Mouse (Mus musculus) spleen, postnatal 14 days (tissue): ENCODE data around the gene Tmcc3.

Experiments used
- DNase-seq, 2 experiments: peaks; one replicate each; pipeline ENCODE4 v3.0.0; 2021 to 2022; ENCODE audit warnings: low spot score in 2 of 2

Gene Tmcc3

GRCm38 (mm10) chr10:94466313-94466712 lies 154.6 kb downstream of the Tmcc3 start:
- no peak for DNase-seq

DNA sequence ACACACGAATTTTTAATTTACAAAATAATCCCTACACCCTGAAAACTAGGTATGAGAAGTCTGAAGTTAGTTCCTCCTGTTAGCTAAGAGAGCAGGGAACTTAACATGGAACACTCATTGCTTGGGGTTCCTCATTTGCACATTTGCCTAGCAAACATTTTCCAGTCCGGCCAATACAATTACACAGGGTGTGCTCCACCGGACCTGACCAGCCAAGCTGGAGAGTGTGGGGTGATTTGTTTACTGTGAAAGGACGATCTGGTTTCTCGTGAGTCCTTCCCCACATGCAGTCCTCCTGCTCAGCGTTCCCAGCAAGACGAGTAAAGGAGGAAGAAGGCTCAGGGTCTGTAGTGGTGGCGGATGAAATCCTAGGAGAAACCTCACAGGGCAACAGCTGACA lies 159.7 kb downstream of the Tmcc3 start:
- no peak for DNase-seq

- no peak for DNase-seq
Measured at GRCm38 (mm10) chr10:94473501-94473900, 161.8 kb downstream of the Tmcc3 start.

GRCm38 (mm10) chr10:94474185-94474584 lies 162.4 kb downstream of the Tmcc3 start:
- DNase-seq = no peak

- DNase-seq = no peak
Measured at GRCm38 (mm10) chr10:94477366-94478225, 165.8 kb downstream of the Tmcc3 start.

GRCm38 (mm10) chr10:94479646-94480045 lies 167.9 kb downstream of the Tmcc3 start:
- DNase-seq = no peak

- no peak for DNase-seq
Measured at GRCm38 (mm10) chr10:94480380-94481101, 168.8 kb downstream of the Tmcc3 start.

DNA sequence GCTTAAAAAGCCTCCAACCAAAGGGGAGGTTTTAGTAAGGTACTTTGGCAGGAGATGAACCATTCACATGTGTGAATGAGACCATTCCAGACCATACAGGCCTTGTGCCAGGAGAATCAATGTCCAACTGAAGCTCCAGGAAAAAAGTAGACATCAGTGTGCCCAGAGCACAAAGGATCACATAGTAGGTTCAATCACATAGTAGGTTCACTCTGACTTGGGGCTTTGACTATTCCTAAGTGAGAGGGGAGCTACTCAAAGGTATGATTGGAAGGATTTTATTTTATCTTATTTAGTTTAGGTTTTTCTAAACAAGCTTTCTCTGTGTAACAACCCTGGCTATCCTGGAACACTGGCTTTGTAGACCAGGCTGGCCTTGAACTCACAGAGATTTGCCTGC lies 169.9 kb downstream of the Tmcc3 start:
- DNase-seq = no peak

- DNase-seq = no peak
Measured at GRCm38 (mm10) chr10:94486179-94486578, 174.4 kb downstream of the Tmcc3 start.

DNA sequence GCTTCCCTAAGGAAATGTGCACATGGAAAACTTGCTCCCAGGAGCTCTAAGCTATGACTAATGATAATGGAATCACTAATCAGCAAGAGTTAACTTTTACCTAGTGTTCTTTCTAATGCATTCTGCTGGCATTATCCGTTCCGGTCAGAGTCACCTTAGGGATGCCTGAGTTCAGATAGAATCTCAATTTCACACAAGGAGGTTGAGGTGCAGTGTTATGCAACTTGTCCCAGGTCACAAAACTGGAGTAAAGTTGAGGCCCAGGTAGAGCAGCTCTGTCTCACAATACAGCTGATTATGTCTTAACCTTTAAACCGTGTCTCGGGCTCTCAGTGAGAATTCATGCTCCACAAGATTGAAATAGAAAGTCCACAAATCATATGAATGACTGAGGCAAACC lies 177.8 kb downstream of the Tmcc3 start:
- DNase-seq = no peak

GRCm38 (mm10) chr10:94491006-94491405 lies 179.3 kb downstream of the Tmcc3 start:
- DNase-seq = no peak

DNA sequence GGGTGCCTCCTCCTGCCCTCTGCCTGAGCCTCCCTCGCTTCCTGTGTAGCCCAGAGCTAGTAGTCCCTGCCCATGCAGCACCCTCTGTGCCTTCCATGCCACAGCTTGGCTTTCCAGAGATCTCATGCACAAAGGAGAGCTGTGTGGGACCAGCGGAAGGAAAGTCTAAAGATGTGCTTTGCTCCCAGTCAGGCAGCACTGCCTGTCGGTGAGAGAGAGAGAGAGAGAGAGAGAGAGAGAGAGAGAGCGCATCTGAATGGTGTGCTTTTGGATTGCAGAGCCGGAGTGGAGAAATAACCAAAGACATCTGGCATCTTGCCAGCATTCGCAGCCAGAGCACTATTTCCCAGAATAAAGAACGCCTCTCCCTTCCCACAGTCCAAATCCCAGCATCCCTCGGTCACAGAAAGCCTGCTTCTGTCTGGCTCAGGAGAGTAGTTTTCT lies 182.7 kb downstream of the Tmcc3 start:
- DNase-seq = no peak

DNA sequence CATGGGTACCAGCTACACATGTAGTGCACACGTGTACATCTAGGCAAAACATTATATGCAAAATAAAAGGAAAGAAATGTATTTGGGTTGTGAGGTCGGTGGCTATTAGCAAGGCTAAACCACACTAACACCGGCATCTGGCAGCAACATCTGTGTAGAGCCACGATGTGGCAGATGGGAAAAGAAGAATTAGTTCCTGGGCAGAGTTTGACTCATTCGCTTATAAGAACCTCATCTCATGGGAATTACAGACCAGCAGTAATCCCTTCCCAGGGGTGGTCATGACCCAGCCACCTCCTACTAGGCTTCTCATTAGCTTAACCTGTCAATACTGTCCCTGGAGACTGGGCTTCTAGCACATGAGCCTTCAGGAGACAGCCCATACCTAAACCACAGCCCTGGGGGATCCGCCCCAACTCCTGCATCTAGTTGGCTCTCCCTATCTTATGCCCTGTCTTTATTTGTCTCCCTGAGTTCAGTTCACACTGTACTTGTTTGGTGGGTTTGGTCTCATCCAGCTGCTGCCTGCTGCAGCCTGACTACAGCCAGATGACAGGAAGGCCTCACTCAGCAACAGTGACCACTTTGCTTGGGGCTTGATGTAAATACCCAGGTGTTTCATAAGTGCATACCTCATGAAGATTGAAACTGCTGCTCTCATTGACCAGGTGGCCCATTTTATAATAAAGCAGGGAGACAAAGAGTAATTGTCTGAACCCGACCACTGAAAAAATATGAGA lies 183.9 kb downstream of the Tmcc3 start:
- DNase-seq = no peak

GRCm38 (mm10) chr10:94496826-94497440 lies 185.2 kb downstream of the Tmcc3 start:
- no peak for DNase-seq

DNA sequence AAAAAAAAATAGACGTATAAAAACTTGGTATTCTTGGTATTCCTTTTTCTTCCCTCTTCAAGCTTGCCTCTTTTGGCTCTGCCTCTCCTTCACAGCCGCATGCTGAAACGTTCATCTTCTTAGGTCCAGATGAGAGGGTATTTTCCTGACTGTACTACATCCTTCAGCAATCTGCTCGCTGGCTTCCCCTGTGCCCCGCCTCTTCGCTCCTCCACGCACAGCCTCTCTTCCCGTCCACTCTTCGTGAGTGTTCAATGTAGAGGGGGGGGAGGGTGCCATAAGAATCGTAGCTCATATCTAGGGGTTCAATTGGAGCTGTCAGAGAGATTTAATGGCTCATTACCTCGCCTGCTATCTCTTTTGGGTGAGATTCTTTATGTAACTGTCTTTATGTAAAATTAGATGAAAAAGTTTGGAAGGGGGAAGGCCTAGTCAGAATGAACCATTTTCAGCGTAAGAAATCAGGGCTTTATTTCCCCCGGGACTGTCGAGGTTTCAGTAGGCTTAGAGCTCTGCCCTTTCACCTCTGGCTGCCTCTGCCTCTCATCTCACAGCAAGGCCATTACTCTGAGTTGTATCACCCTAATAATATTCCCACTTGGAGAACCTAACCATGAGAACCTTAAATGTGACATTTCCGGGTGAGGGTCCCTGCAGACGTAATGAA lies 188.6 kb downstream of the Tmcc3 start:
- DNase-seq = no peak

- no peak for DNase-seq
Measured at GRCm38 (mm10) chr10:94500877-94501273, 189.1 kb downstream of the Tmcc3 start.

GRCm38 (mm10) chr10:94501796-94502195 lies 190.0 kb downstream of the Tmcc3 start:
- DNase-seq = no peak

GRCm38 (mm10) chr10:94505248-94505772 lies 193.6 kb downstream of the Tmcc3 start:
- no peak for DNase-seq

GRCm38 (mm10) chr10:94508863-94509262 lies 197.1 kb downstream of the Tmcc3 start:
- no peak for DNase-seq

GRCm38 (mm10) chr10:94512771-94513170 lies 201.0 kb downstream of the Tmcc3 start:
- DNase-seq = no peak

DNA sequence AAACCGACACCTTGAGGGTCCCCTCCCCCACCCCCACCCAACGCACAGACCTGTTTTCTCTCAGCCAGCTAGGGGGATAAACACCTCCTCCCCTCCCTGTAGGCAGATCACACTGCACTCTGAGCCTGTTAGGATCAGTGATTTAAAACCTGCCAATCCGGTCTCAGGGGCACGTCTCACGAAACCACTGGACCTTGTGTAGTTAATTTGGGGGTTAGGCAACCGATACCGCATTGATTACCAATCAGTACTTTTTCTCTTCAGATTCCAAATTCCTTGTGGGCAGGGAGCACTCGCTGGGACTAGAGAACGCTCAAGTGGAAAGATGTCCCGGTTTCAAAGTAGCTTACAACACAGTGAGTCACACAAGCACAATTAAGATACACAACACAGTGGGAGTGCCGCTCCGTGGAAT lies 202.3 kb downstream of the Tmcc3 start:
- no peak for DNase-seq
